Mouse (Mus musculus): ENCODE data around the gene Mapk9.

DNA sequence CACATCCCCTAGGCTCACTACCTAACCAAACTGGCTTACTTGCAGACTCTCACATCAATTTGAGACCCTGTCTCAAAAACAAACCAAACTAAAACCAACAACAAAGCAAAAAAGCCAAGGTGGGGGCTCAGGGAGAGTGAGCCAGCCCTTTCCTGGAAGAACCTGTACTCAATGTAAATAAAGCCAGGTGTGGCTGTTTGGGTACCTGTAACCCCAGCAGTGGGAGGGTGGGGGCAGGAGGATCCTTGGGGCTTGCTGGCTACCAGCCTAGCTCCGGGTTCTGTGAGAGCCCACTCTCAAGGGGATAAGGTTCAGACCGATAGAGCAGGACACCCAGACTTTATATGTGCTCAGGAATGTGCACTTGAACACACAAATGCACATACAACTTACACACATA is 25.6 kb upstream of the Mapk9 start:
- TF ChIP-seq CHD2 (IDR thresholded peaks at IDR 0.05; ENCODE audit: low read depth, low read length), result no peak
- no peak for TF ChIP-seq HCFC1 (IDR thresholded peaks at IDR 0.05; ENCODE audit: borderline replicate concordance, insufficient read depth, low read length)
- no peak for TF ChIP-seq ZNF384 (IDR thresholded peaks at IDR 0.05; ENCODE audit: low read depth, low read length)
- TF ChIP-seq MAFK (IDR thresholded peaks at IDR 0.05; ENCODE audit: insufficient read depth, low read depth, low read length), result no peak
